Mouse (Mus musculus) kidney, adult 2 months (tissue): Measurements from ENCODE around the gene Kiss1r.

Source experiments
- CTCF ChIP-seq: fragments of 200-500 bp; conservative IDR thresholded peaks from 2 replicates; pipeline ENCODE4 v1.5.1; 2011; ENCODE audit warnings: low read depth, mild to moderate bottlenecking, control low read depth, low read length, moderate library complexity, mixed read lengths; ENCODE audit not compliant: insufficient read depth, insufficient read length
- POLR2A ChIP-seq: fragments of 200-500 bp; IDR thresholded peaks from one replicate; pipeline ENCODE4 v1.6.1; 2011; ENCODE audit warnings: low read depth, low read length, control low read depth

- TF ChIP-seq CTCF: no peak
- no peak for TF ChIP-seq POLR2A
These were observed 32.3 kb upstream of the Kiss1r start for GRCm38 (mm10) chr10:79884446-79884845.
